Mouse (Mus musculus) midbrain, embryonic 11.5 days (tissue): ENCODE measurements at regions not wholly inside any gene's neighbourhood (a gene's known extent, or its start where the extent isn't known, plus 50 kb on each side); places are given as distances from the start of the nearest gene placed in this dataset.

Source experiments
- ATAC-seq: fragments of 200-750 bp; cut with Nextera tagmentation; 2 replicates; pipeline ENCODE4 v1.8.0; 2017; ENCODE audit warnings: moderate TSS enrichment, moderate library complexity; ENCODE audit not compliant: low FRiP score
- DNase-seq: peaks from one replicate; pipeline ENCODE4 v3.0.0; 2015; ENCODE audit warnings: low spot score; ENCODE audit errors: missing footprints
- H3K27ac ChIP-seq: fragments of 300-500 bp; sonication (generic); 2 replicates; pipeline ENCODE4 v1.5.1; 2014; ENCODE audit warnings: low read depth, low read length
- H3K27me3 ChIP-seq: fragments of 300-500 bp; sonication (generic); 2 replicates; pipeline ENCODE4 v1.6.1; 2014; ENCODE audit warnings: mild to moderate bottlenecking, low read length, moderate library complexity, mixed read lengths; ENCODE audit not compliant: control insufficient read depth, insufficient read depth
- H3K36me3 ChIP-seq: fragments of 300-500 bp; sonication (generic); 2 replicates; pipeline ENCODE4 v1.6.1; 2014; ENCODE audit warnings: mild to moderate bottlenecking, low read length, moderate library complexity, mixed read lengths; ENCODE audit not compliant: control insufficient read depth, insufficient read depth
- H3K4me1 ChIP-seq: fragments of 300-500 bp; sonication (generic); 2 replicates; pipeline ENCODE4 v1.6.1; 2014; ENCODE audit warnings: low read length; ENCODE audit not compliant: control insufficient read depth, insufficient read depth
- H3K4me2 ChIP-seq: fragments of 300-500 bp; sonication (generic); 2 replicates; pipeline ENCODE4 v1.6.1; 2014; ENCODE audit warnings: mild to moderate bottlenecking, moderate library complexity
- H3K4me3 ChIP-seq: fragments of 300-500 bp; sonication (generic); 2 replicates; pipeline ENCODE4 v1.5.1; 2014; ENCODE audit warnings: low read depth, low read length
- H3K9ac ChIP-seq: fragments of 300-500 bp; sonication (generic); 2 replicates; pipeline ENCODE4 v1.6.1; 2014; ENCODE audit warnings: low read length
- H3K9me3 ChIP-seq: fragments of 300-500 bp; sonication (generic); 2 replicates; pipeline ENCODE4 v1.6.1; 2016; ENCODE audit warnings: low read length; ENCODE audit not compliant: control insufficient read depth
- WGBS: fragments of 180-500 bp; shearing (Covaris S2); extraction: QIAGEN DNeasy Blood & Tissue Kit; methylation state at CpG from one replicate; pipeline ENCODE4 v1.1.7; 2014; 5-methylcytosine and 5-hydroxymethylcytosine counted together

GRCm38 (mm10) chr10:51271364-51271763 lies 209.0 kb upstream of the Gm49339 start:
- 100% methylated on average over 1 of the region's 1 CpGs for WGBS
- no peak overlapping the region for H3K4me3 ChIP-seq
- H3K4me1 ChIP-seq = no peaks in the 10 kb centered on the region
- H3K36me3 ChIP-seq = no peaks in the 10 kb centered on the region
- no peak overlapping the region for H3K9ac ChIP-seq
- no peak overlapping the region for H3K4me2 ChIP-seq
- H3K9me3 ChIP-seq = no peaks in the 10 kb centered on the region
- DNase-seq = no peak
- no peak for ATAC-seq
- H3K27ac ChIP-seq = no peak overlapping the region
- 0 out of 2 replicates have a peak, but pooled peaks cover 2% of the 10 kb centered on the region for H3K27me3 ChIP-seq

DNA sequence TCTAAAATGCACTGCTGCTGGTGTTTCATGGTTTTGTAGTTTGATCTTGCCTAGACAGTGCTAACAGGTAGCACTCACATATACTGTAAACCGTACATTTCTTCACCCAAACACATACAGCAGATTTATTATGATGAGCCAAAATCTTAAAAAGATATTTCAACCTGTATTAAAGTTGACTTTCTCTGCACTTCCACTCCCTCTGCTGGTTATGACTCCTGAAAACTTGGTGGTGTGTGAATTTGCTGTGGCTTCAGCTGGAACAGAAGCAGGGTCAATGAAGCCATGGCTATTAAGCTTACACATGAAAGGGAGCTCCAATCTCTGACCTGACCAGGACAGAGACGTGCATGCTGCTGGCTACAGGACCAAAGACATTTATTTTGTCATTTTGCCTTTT lies 202.2 kb upstream of the Gm49339 start:
- H3K4me3 ChIP-seq = no peak overlapping the region
- WGBS = 54% methylated on average over 2 of the region's 2 CpGs
- no peak overlapping the region for H3K27ac ChIP-seq
- H3K4me2 ChIP-seq = no peak overlapping the region
- no peak for DNase-seq
- H3K36me3 ChIP-seq = no peaks in the 10 kb centered on the region
- no peaks in the 10 kb centered on the region for H3K9me3 ChIP-seq
- H3K4me1 ChIP-seq = no peaks in the 10 kb centered on the region
- H3K27me3 ChIP-seq = no peaks in the 10 kb centered on the region
- no peak overlapping the region for H3K9ac ChIP-seq
- no peak for ATAC-seq

- Histone ChIP-seq H3K4me3 (no peak overlapping the region), H3K4me1 (no peaks in the 10 kb centered on the region), H3K9me3 (no peaks in the 10 kb centered on the region), H3K9ac (no peak overlapping the region), H3K36me3 (no peaks in the 10 kb centered on the region), H3K4me2 (no peak overlapping the region), H3K27ac (no peak overlapping the region), H3K27me3 (no peaks in the 10 kb centered on the region)
- no peak for ATAC-seq
- peak; percentile 66 for DNase-seq
- 88% methylated on average over 1 of the region's 1 CpGs for WGBS
These were observed 198.0 kb upstream of the Gm49339 start for GRCm38 (mm10) chr10:51282451-51282850.

DNA sequence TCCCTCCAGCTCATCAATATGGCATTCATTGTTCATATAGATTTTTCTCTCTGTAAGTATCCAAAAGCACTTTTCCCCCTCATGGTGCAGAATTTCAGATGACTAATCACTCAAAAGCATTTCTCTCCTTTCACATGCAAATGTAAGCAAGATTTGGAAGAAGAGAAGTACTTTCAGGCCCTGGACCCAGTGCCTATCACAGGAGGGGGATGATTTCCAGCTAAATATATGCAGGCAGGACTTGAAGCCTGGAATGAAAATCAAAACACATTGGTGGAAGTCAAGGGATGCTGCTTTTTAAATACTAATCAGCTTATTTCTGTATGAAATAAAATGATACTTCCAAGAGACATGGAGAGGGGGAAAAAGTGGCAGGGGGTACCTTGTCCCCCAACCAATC lies 195.9 kb upstream of the Gm49339 start:
- ATAC-seq (no peak), DNase-seq (no peak)

DNA sequence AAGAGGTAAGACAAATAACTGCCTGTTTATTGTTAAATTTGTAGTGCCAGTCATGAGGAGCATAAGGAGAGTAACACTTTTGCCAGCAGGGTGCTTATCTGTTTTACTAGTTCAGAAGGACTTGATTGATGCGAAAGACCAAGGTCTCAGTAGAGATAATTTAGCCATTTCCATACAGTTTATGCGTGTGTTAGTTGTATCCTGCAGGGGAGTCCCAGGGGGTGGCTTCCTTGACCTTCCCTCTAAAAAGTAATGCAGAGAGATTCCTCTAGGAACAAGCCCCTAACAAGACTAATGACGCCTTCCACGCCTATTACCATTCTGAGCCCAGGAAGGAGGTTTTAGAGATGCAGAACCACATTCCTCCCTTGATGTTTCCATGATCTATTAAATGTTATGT lies 192.6 kb upstream of the Gm49339 start:
- H3K4me3 ChIP-seq = no peak overlapping the region
- H3K4me1 ChIP-seq = no peaks in the 10 kb centered on the region
- DNase-seq = peak; percentile 67
- no peak overlapping the region for H3K27ac ChIP-seq
- 37% methylated on average over 4 of the region's 4 CpGs for WGBS
- H3K36me3 ChIP-seq = no peaks in the 10 kb centered on the region
- H3K27me3 ChIP-seq = no peaks in the 10 kb centered on the region
- ATAC-seq = no peak
- H3K9me3 ChIP-seq = no peaks in the 10 kb centered on the region
- no peak overlapping the region for H3K9ac ChIP-seq
- H3K4me2 ChIP-seq = no peak overlapping the region

More for the DNA sequence above, 195.9 kb upstream of the Gm49339 start:
- no peaks in the 10 kb centered on the region for H3K9me3 ChIP-seq
- no peak overlapping the region for H3K9ac ChIP-seq
- H3K27ac ChIP-seq = no peak overlapping the region
- no peak overlapping the region for H3K4me3 ChIP-seq
- H3K27me3 ChIP-seq = no peaks in the 10 kb centered on the region
- H3K4me1 ChIP-seq = no peaks in the 10 kb centered on the region
- H3K4me2 ChIP-seq = no peak overlapping the region
- no peaks in the 10 kb centered on the region for H3K36me3 ChIP-seq

- 42% methylated on average over 5 of the region's 5 CpGs for WGBS
- Histone ChIP-seq H3K4me3 (no peak overlapping the region), H3K4me2 (no peak overlapping the region), H3K36me3 (no peaks in the 10 kb centered on the region), H3K27ac (no peak overlapping the region), H3K4me1 (no peaks in the 10 kb centered on the region), H3K27me3 (no peaks in the 10 kb centered on the region), H3K9me3 (no peaks in the 10 kb centered on the region), H3K9ac (no peak overlapping the region)
- ATAC-seq = peak; percentile 85; the same call in 1 of the 2 replicates
- DNase-seq = no peak
These were observed 188.8 kb upstream of the Gm49339 start for GRCm38 (mm10) chr10:51291412-51292207.

GRCm38 (mm10) chr10:51312814-51313213 lies 167.6 kb upstream of the Gm49339 start:
- H3K27me3 ChIP-seq = no peaks in the 10 kb centered on the region
- H3K27ac ChIP-seq = no peak overlapping the region
- H3K4me1 ChIP-seq = no peaks in the 10 kb centered on the region
- DNase-seq = no peak
- no peaks in the 10 kb centered on the region for H3K9me3 ChIP-seq
- H3K36me3 ChIP-seq = no peaks in the 10 kb centered on the region
- H3K4me3 ChIP-seq = no peak overlapping the region
- no peak overlapping the region for H3K9ac ChIP-seq
- no peak for ATAC-seq
- no peak overlapping the region for H3K4me2 ChIP-seq

- no peak overlapping the region for H3K4me3 ChIP-seq
- no peak overlapping the region for H3K9ac ChIP-seq
- WGBS = 81% methylated on average over 2 of the region's 2 CpGs
- DNase-seq (no peak), ATAC-seq (no peak)
- no peak overlapping the region for H3K27ac ChIP-seq
- H3K4me1 ChIP-seq = no peaks in the 10 kb centered on the region
- H3K9me3 ChIP-seq = no peaks in the 10 kb centered on the region
- no peaks in the 10 kb centered on the region for H3K36me3 ChIP-seq
- no peaks in the 10 kb centered on the region for H3K27me3 ChIP-seq
- no peak overlapping the region for H3K4me2 ChIP-seq
These were observed 160.2 kb upstream of the Gm49339 start for GRCm38 (mm10) chr10:51320207-51320606.

DNA sequence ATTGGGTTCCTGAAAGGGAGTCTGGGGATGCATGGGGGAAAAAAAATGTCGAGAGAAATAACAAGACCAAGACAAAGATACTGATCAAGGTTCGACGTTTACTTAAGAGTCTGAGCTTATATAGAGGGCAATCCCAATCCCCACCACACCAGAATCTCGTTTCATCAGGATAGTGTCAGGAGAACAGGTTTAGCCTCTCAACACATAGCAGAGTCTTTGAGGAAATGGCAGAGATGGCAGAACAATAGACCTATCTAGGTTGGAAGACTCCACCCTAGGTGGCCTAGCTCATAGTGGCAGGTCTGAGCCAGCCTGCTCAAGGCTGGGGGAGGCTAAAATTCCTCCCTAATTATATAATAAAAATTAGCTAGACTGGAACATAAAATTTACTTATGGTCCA lies 151.6 kb upstream of the Gm49339 start:
- H3K4me1 ChIP-seq = no peaks in the 10 kb centered on the region
- H3K27ac ChIP-seq = no peak overlapping the region
- no peak overlapping the region for H3K4me3 ChIP-seq
- WGBS = 78% methylated on average over 4 of the region's 4 CpGs
- no peak for DNase-seq
- H3K36me3 ChIP-seq = no peaks in the 10 kb centered on the region
- H3K9ac ChIP-seq = no peak overlapping the region
- no peaks in the 10 kb centered on the region for H3K27me3 ChIP-seq
- H3K4me2 ChIP-seq = no peak overlapping the region
- no peak for ATAC-seq
- no peaks in the 10 kb centered on the region for H3K9me3 ChIP-seq
